Mouse (Mus musculus) neural tube, embryonic 11.5 days (tissue): ENCODE measurements around the gene 1190002N15Rik. TPM values are rescaled to one million over a fixed set of nuclear protein-coding genes. Genes with fewer than 3 reads are reported as not detected.
A peak's percentile ranks its signal among the peaks of the same experiment; 100 is the strongest.

Experiments used
- ATAC-seq: fragments of 200-750 bp; cut with Nextera tagmentation; 2 replicates; pipeline ENCODE4 v1.8.0; 2017; ENCODE audit warnings: moderate number of reproducible peaks, mild to moderate bottlenecking, moderate TSS enrichment, moderate library complexity; ENCODE audit not compliant: insufficient read depth, low FRiP score, low TSS enrichment
- DNase-seq: peaks from one replicate; pipeline ENCODE4 v3.0.0-alpha.2; 2015; ENCODE audit warnings: low spot score
- H3K27ac ChIP-seq: fragments of 300-500 bp; sonication (generic); 2 replicates; pipeline ENCODE4 v1.5.1; 2014; ENCODE audit warnings: low read depth, mild to moderate bottlenecking, low read length
- H3K27me3 ChIP-seq: fragments of 300-500 bp; sonication (generic); 2 replicates; pipeline ENCODE4 v1.6.1; 2014; ENCODE audit warnings: mild to moderate bottlenecking, low read length, mixed read lengths; ENCODE audit not compliant: control insufficient read depth, insufficient read depth
- H3K36me3 ChIP-seq: fragments of 300-500 bp; sonication (generic); 2 replicates; pipeline ENCODE4 v1.6.1; 2014; ENCODE audit warnings: mild to moderate bottlenecking, low read length, moderate library complexity, mixed read lengths; ENCODE audit not compliant: control insufficient read depth, insufficient read depth
- H3K4me1 ChIP-seq: fragments of 300-500 bp; sonication (generic); 2 replicates; pipeline ENCODE4 v1.6.1; 2014; ENCODE audit warnings: low read length, mixed read lengths; ENCODE audit not compliant: control insufficient read depth, insufficient read depth
- H3K4me2 ChIP-seq: fragments of 300-500 bp; sonication (generic); 2 replicates; pipeline ENCODE4 v1.6.1; 2014; ENCODE audit warnings: low read depth, mild to moderate bottlenecking, moderate library complexity
- H3K4me3 ChIP-seq: fragments of 300-500 bp; sonication (generic); 2 replicates; pipeline ENCODE4 v1.5.1; 2014; ENCODE audit warnings: low read depth, low read length
- H3K9ac ChIP-seq: fragments of 300-500 bp; sonication (generic); 2 replicates; pipeline ENCODE4 v1.6.1; 2014; ENCODE audit warnings: mild to moderate bottlenecking, low read length
- H3K9me3 ChIP-seq: fragments of 300-500 bp; sonication (generic); 2 replicates; pipeline ENCODE4 v1.6.1; 2016; ENCODE audit warnings: low read length; ENCODE audit not compliant: control insufficient read depth
- WGBS: fragments of 180-500 bp; shearing (Covaris S2); extraction: QIAGEN DNeasy Blood & Tissue Kit; methylation state at CpG from one replicate; pipeline ENCODE4 v1.1.7; 2014; 5-methylcytosine and 5-hydroxymethylcytosine counted together
- polyA plus RNA-seq: library from polyadenylated mRNA; unstranded; fragments of >200 nt; fragmentation: Nextera tagmentation; extraction: Ambion mirVana; gene quantifications from 2 replicates; pipeline ENCODE4 v1.2.1, GENCODE M21; 2014

Gene 1190002N15Rik
- polyA plus RNA-seq, 1 experiment from 2014 or later: 34.2 TPM

DNA sequence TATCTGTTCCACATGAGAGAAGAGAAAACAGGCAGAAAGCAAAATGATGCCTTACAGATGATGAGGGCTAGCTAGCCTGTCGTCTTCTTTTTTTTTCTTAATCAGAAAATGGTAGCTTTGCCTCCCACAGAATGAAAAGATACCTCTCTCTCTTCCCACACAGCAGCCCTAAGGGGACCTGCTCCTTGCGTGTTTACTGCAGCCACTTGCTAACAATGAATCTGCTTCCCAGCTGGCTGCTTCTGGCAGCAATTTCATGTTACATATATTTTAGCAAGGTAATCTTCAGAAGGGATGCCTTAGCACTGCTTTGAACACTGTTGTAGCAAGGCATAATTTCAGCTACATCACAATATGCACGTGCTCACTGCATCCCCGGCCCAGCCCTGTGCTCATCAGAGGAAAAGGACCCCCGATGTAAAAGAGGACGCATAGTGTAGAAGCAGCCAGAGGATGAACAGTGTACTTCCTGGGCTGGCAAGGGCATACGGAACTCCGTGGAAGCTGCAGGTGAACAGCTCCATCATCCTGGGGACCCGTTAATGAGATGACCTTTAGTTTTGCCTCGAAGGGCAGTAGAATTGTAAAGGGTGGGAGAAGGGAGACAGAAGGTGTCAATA is 64.8 kb downstream of the 1190002N15Rik start:
- Histone ChIP-seq H3K36me3 (no peaks in the 10 kb centered on the region), H3K4me1 (no peaks in the 10 kb centered on the region), H3K9ac (no peak overlapping the region), H3K27ac (0 out of 2 replicates have a peak overlapping the region, but pooled peaks have one; percentile 27), H3K9me3 (no peaks in the 10 kb centered on the region), H3K27me3 (no peaks in the 10 kb centered on the region), H3K4me3 (no peak overlapping the region), H3K4me2 (no peak overlapping the region)
- DNase-seq (no peak), ATAC-seq (no peak)
- WGBS: 73% methylated on average over 10 of the region's 10 CpGs

DNA sequence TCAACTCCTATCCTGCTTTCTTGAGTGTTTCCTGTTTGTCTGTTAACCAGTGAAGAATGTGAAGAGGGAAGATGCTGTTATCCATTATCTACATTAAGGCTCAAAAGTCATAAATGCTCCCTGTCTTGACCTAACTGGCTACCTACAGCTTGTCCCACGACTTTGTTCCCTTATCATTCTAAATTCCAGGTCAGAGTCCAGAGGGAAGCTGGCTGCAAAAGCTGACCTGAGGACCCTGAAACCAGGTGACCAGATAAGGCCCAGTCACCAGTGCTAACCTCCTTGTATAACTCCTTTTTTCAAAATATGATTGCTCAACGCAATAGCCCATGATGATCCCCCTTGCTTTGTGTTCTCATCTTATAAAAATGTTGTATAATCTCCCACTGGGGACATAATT is 66.4 kb downstream of the 1190002N15Rik start:
- ATAC-seq (no peak), DNase-seq (no peak)
- H3K27ac ChIP-seq: no peak overlapping the region
- H3K27me3 ChIP-seq: no peaks in the 10 kb centered on the region
- no peaks in the 10 kb centered on the region for H3K36me3 ChIP-seq
- no peaks in the 10 kb centered on the region for H3K4me1 ChIP-seq
- no peak overlapping the region for H3K4me3 ChIP-seq
- no peaks in the 10 kb centered on the region for H3K9me3 ChIP-seq
- H3K9ac ChIP-seq: no peak overlapping the region
- WGBS: 62% methylated on average over 2 of the region's 2 CpGs
- no peak overlapping the region for H3K4me2 ChIP-seq

Other genes with a start within 250 kb of the 1190002N15Rik start
- 4.1 and 4.6 TPM in 2 replicates for gene Slc9a9, start 131.8 kb upstream of the 1190002N15Rik start, polyA plus RNA-seq